ENCODE assay signal across 10 mouse cellular contexts in the genomic region with DNA sequence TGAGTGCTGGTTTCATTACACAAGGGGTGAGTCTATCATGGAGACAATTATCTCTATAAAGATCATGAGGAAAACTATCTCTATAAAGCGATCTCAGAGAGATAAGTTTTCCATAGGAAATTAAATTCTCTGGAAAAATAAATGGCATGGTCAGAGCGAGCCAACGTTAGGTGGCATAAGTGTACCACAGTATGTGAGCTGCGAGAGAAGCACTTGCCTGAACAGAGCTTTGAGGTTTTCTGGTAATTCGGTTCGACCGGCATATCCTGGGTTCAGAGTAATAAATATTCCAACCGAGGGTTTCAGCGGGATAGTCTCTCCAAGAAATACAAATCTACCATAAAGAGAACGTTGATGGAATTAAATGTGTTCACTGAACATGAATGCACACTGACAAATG.
DNase-seq lines count a peak whose midpoint lies in the region; ATAC-seq and TF ChIP-seq lines count a peak whose summit lies in the region.
"Had no signal": no experiment of that assay in that cellular context is flagged by ENCODE, and none has a peak within 500 bp of the region (broad histone marks: within the 10 kb centered on the region; RNA-seq: fewer than 3 reads in every experiment).

No protein-coding gene starts in this region.

- WGBS in lung, postnatal 0 days: 78% methylated on average over 10 of the region's 10 CpGs

- no peak overlapping the region for H3K4me2 ChIP-seq in lung, postnatal 0 days (replicated peaks; ENCODE audit: low read depth, low read length)
- H3K4me2 ChIP-seq: liver, embryonic 15.5 days had no signal

- no peak for DNase-seq in gastrocnemius, adult 2 months
- no peak for DNase-seq in gastrocnemius, postnatal 4 days (ENCODE audit: low spot score in 2 of 2)
- DNase-seq in lung, postnatal 0 days (ENCODE audit: low spot score): no peak
- DNase-seq in lung, postnatal 36 days: no peak
- peak; percentile 76 for DNase-seq in cerebellum, adult 9-10 months
- DNase-seq in right cerebral cortex, adult 2 months (ENCODE audit: low spot score in 2 of 2): peak; percentile 51 to 56
- DNase-seq in B cell, adult 2 months: no peak
- no peak for DNase-seq in spleen, adult 18-20 months
- DNase-seq: thymus, postnatal 4 days had no signal

- H3K4me3 ChIP-seq in gastrocnemius, adult 2 months: no peak overlapping the region
- H3K4me3 ChIP-seq in lung, postnatal 0 days (ENCODE audit: low read depth, low read length): no peak overlapping the region
- H3K4me3 ChIP-seq: liver, embryonic 15.5 days had no signal

- no peak overlapping the region for H3K27ac ChIP-seq in gastrocnemius, adult 2 months
- no peak overlapping the region for H3K27ac ChIP-seq in lung, postnatal 0 days (ENCODE audit: low read length)
- H3K27ac ChIP-seq: liver, embryonic 15.5 days had no signal

- ATAC-seq in lung, postnatal 0 days: no peak

- no peaks in the 10 kb centered on the region for H3K9me3 ChIP-seq in lung, postnatal 0 days (ENCODE audit: low read length)
- H3K9me3 ChIP-seq: liver, embryonic 15.5 days had no signal

- H3K27me3 ChIP-seq in lung, postnatal 0 days (replicated peaks; ENCODE audit: insufficient read depth, low read length): no peaks in the 10 kb centered on the region
- H3K27me3 ChIP-seq: liver, embryonic 15.5 days had no signal

- H3K9ac ChIP-seq in lung, postnatal 0 days (replicated peaks; ENCODE audit: low read depth): no peak overlapping the region
- H3K9ac ChIP-seq: liver, embryonic 15.5 days had no signal

- H3K36me3 ChIP-seq in lung, postnatal 0 days (ENCODE audit: insufficient read depth, low read length): no peaks in the 10 kb centered on the region
- H3K36me3 ChIP-seq: liver, embryonic 15.5 days had no signal

- peak; percentile 28 for TF ChIP-seq CTCF in gastrocnemius, adult 2 months (IDR thresholded peaks at IDR 0.05)
- TF ChIP-seq CTCF in lung, postnatal 0 days (IDR thresholded peaks at IDR 0.05): peak; percentile 45

- H3K4me1 ChIP-seq in lung, postnatal 0 days (ENCODE audit: insufficient read depth, low read depth, low read length): no peaks in the 10 kb centered on the region
- H3K4me1 ChIP-seq: liver, embryonic 15.5 days had no signal

- intact Hi-C loops in gastrocnemius, adult 2 months (cut with DNase I): no loop called here

- TF ChIP-seq EP300 in lung, postnatal 0 days (IDR thresholded peaks at IDR 0.05): no peak

Comparison
In these comparisons a context has a peak if more than half of its experiments do, and no peak if none do; other contexts are left out.
1. DNase-seq: peak in cerebellum, adult 9-10 months (single experiment) and right cerebral cortex, adult 2 months (2 of 2); none in gastrocnemius, adult 2 months (single experiment), gastrocnemius, postnatal 4 days (0 of 2), lung, postnatal 0 days (single experiment), lung, postnatal 36 days (single experiment), B cell, adult 2 months (0 of 2) and spleen, adult 18-20 months (0 of 2).